Mouse (Mus musculus) ES-Bruce4 (cell line): Measurements from ENCODE around the gene Psmb8.

Experiments used
- EP300 ChIP-seq: IDR thresholded peaks from 2 replicates; pipeline ENCODE4 v1.6.1; 2011; ENCODE audit warnings: low read depth, low read length; ENCODE audit not compliant: insufficient read depth
- POLR2A ChIP-seq: IDR thresholded peaks from one replicate; pipeline ENCODE4 v1.8.1; 2011; ENCODE audit warnings: low read length; ENCODE audit not compliant: insufficient read depth

DNA sequence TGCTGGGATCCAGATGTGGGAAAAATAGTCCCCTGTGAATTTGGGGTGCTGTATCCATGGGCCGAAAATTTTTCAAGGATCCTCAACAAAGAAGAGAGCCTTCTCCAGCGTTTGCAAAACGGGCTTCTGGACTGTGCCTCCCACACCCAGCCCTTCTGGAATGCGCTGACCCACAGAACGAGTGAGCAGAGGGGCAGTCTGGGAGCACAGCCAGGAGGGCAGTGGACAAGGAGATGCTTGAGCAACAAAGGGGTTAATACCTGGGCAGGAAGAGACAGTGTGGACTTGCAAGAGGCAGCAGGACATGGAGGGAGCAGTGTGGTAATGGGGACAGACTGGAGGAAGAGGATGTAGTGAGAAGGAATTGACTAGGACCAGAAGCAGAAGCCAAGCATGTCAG, 42.0 kb upstream of the Psmb8 start:
- no peak for TF ChIP-seq EP300
- no peak for TF ChIP-seq POLR2A
